Mouse (Mus musculus) liver, embryonic 15.5 days (tissue): ENCODE measurements around the gene Cpne6. TPM values are rescaled to one million over a fixed set of nuclear protein-coding genes. Genes with fewer than 3 reads are reported as not detected.

Source experiments
- polyA plus RNA-seq: library from polyadenylated mRNA; unstranded; fragments of >200 nt; fragmentation: Nextera tagmentation; extraction: Ambion mirVana; gene quantifications from 2 replicates; pipeline ENCODE4 v1.2.1, GENCODE M21; 2015

Gene Cpne6
- polyA plus RNA-seq, 1 experiment from 2014 or later, result not detected

Other genes with a start within 250 kb of the Cpne6 start
- gene Dhrs4, start 31.7 kb upstream of the Cpne6 start, polyA plus RNA-seq, result 77.8 and 86.8 TPM in 2 replicates
- gene Carmil3, start 19.8 kb upstream of the Cpne6 start, polyA plus RNA-seq, result 0.28 and 0.41 TPM in 2 replicates
- gene Nrl, start 14.5 kb downstream of the Cpne6 start, polyA plus RNA-seq, result not detected in 2 replicates
- gene Pck2, start 29.8 kb downstream of the Cpne6 start, polyA plus RNA-seq, result 36.0 and 39.9 TPM in 2 replicates
- gene Dcaf11, start 49.6 kb downstream of the Cpne6 start, polyA plus RNA-seq, result 57.9 and 64.1 TPM in 2 replicates
- gene A730061H03Rik, start 50.0 kb downstream of the Cpne6 start, polyA plus RNA-seq, result 1.6 and 2.1 TPM in 2 replicates
- 1.1 and 1.9 TPM in 2 replicates for gene Fitm1, start 65.2 kb downstream of the Cpne6 start, polyA plus RNA-seq
- 108 and 116 TPM in 2 replicates for gene Psme1, start 67.7 kb downstream of the Cpne6 start, polyA plus RNA-seq
- gene Emc9, start 74.9 kb downstream of the Cpne6 start, polyA plus RNA-seq, result 25.6 and 25.9 TPM in 2 replicates
- 173 and 191 TPM in 2 replicates for gene Psme2, start 80.7 kb downstream of the Cpne6 start, polyA plus RNA-seq
- gene Rnf31, start 81.3 kb downstream of the Cpne6 start, polyA plus RNA-seq, result 9.1 and 12.0 TPM in 2 replicates
- 20.7 and 20.9 TPM in 2 replicates for gene Irf9, start 93.1 kb downstream of the Cpne6 start, polyA plus RNA-seq
- 1.7 and 1.9 TPM in 2 replicates for gene Rec8, start 107.6 kb downstream of the Cpne6 start, polyA plus RNA-seq
- gene Ipo4, start 125.5 kb downstream of the Cpne6 start, polyA plus RNA-seq, result 26.6 and 36.7 TPM in 2 replicates
- 0.54 and 0.67 TPM in 2 replicates for gene Gm49378, start 127.5 kb downstream of the Cpne6 start, polyA plus RNA-seq
- 48.4 and 51.7 TPM in 2 replicates for gene Tm9sf1, start 133.4 kb downstream of the Cpne6 start, polyA plus RNA-seq
- 0.09 TPM in 1 of 2 replicates, not detected in the other for gene Tssk4, start 139.7 kb downstream of the Cpne6 start, polyA plus RNA-seq
- gene Mdp1, start 150.1 kb downstream of the Cpne6 start, polyA plus RNA-seq, result 18.4 and 18.5 TPM in 2 replicates
- 21.2 and 25.6 TPM in 2 replicates for gene Gmpr2, start 161.5 kb downstream of the Cpne6 start, polyA plus RNA-seq
- 218 and 233 TPM in 2 replicates for gene Nedd8, start 161.7 kb downstream of the Cpne6 start, polyA plus RNA-seq
- 21.0 and 22.4 TPM in 2 replicates for gene Tinf2, start 171.4 kb downstream of the Cpne6 start, polyA plus RNA-seq
- gene Tgm1, start 203.5 kb downstream of the Cpne6 start, polyA plus RNA-seq, result 2.9 and 3.9 TPM in 2 replicates
- 10.5 and 11.0 TPM in 2 replicates for gene Rabggta, start 211.8 kb downstream of the Cpne6 start, polyA plus RNA-seq
- gene Dhrs1, start 235.2 kb downstream of the Cpne6 start, polyA plus RNA-seq, result 39.4 and 43.5 TPM in 2 replicates
- 23.4 and 24.4 TPM in 2 replicates for gene Nop9, start 235.2 kb downstream of the Cpne6 start, polyA plus RNA-seq
- gene Cideb, start 248.0 kb downstream of the Cpne6 start, polyA plus RNA-seq, result 57.5 and 77.8 TPM in 2 replicates